Mouse (Mus musculus): ENCODE data around the gene Zfp128. TPM values are rescaled to one million over a fixed set of nuclear protein-coding genes. Genes with fewer than 3 reads are reported as not detected.
"Not testable (repeated sequence)": the region's sequence is repeated elsewhere in the genome, so short reads cannot be mapped to it uniquely, and the experiment has no call there.

Gene Zfp128
- polyA plus RNA-seq, 1 experiment from 2014 or later: 4.9 TPM

GRCm38 (mm10) chr7:12897655-12898410 lies 16.9 kb downstream of the Zfp128 start, which contains the start of gene Zscan22:
TSS of gene Zscan22 (plus strand) at chr7:12897815.
- H3K4me1 ChIP-seq: peaks cover 8% of the 10 kb centered on the region
- no peak within 1 kb of the TSS for H3K27ac ChIP-seq
- peak within 1 kb of the TSS; percentile 58 for H3K4me3 ChIP-seq
- no peaks in the 10 kb centered on the region for H3K9me3 ChIP-seq
- H3K4me2 ChIP-seq: peak within 1 kb of the TSS; percentile 44
- peaks cover 5% of the 10 kb centered on the region for H3K36me3 ChIP-seq
- ATAC-seq (ENCODE audit: insufficient number of reproducible peaks, low FRiP score, low TSS enrichment, low read depth): peak; percentile 98
- 0 out of 2 replicates have a peak within 1 kb of the TSS, but pooled peaks have one; percentile 15 for H3K9ac ChIP-seq
- H3K27me3 ChIP-seq: no peaks in the 10 kb centered on the region
- 5% methylated on average over 36 of the region's 36 CpGs for WGBS

GRCm38 (mm10) chr7:12901517-12901916 lies 20.5 kb downstream of the Zfp128 start:
- peaks cover 39% of the 10 kb centered on the region for H3K36me3 ChIP-seq
- ATAC-seq (ENCODE audit: insufficient number of reproducible peaks, low FRiP score, low TSS enrichment, low read depth): no peak
- WGBS: 94% methylated on average over 5 of the region's 5 CpGs

GRCm38 (mm10) chr7:12903623-12904022 lies 22.6 kb downstream of the Zfp128 start:
- Histone ChIP-seq H3K27ac (no peak overlapping the region), H3K4me2 (no peak overlapping the region), H3K36me3 (peaks cover 58% of the 10 kb centered on the region), H3K9me3 (no peaks in the 10 kb centered on the region), H3K4me1 (peaks cover 3% of the 10 kb centered on the region; the same call in 1 of the 2 replicates), H3K4me3 (no peak overlapping the region), H3K27me3 (no peaks in the 10 kb centered on the region), H3K9ac (no peak overlapping the region)
- no peak for ATAC-seq (ENCODE audit: insufficient number of reproducible peaks, low FRiP score, low TSS enrichment, low read depth)
- 54% methylated on average over 10 of the region's 10 CpGs for WGBS

More at GRCm38 (mm10) chr7:12901517-12901916, 20.5 kb downstream of the Zfp128 start:
- peaks cover 8% of the 10 kb centered on the region for H3K4me1 ChIP-seq
- H3K27me3 ChIP-seq: no peaks in the 10 kb centered on the region
- H3K9me3 ChIP-seq: no peaks in the 10 kb centered on the region
- no peak overlapping the region for H3K4me3 ChIP-seq
- H3K4me2 ChIP-seq: no peak overlapping the region
- no peak overlapping the region for H3K27ac ChIP-seq
- H3K9ac ChIP-seq: no peak overlapping the region

GRCm38 (mm10) chr7:12905146-12905545 lies 24.2 kb downstream of the Zfp128 start:
- Histone ChIP-seq H3K27ac (no peak overlapping the region), H3K36me3 (peaks cover 62% of the 10 kb centered on the region), H3K4me3 (no peak overlapping the region), H3K4me2 (no peak overlapping the region), H3K27me3 (no peaks in the 10 kb centered on the region), H3K9me3 (no peaks in the 10 kb centered on the region), H3K4me1 (peaks cover 6% of the 10 kb centered on the region; the same call in 1 of the 2 replicates), H3K9ac (no peak overlapping the region)
- whole genome bisulfite sequencing: 96% methylated on average over 1 of the region's 1 CpGs
- ATAC-seq (ENCODE audit: insufficient number of reproducible peaks, low FRiP score, low TSS enrichment, low read depth): no peak

DNA sequence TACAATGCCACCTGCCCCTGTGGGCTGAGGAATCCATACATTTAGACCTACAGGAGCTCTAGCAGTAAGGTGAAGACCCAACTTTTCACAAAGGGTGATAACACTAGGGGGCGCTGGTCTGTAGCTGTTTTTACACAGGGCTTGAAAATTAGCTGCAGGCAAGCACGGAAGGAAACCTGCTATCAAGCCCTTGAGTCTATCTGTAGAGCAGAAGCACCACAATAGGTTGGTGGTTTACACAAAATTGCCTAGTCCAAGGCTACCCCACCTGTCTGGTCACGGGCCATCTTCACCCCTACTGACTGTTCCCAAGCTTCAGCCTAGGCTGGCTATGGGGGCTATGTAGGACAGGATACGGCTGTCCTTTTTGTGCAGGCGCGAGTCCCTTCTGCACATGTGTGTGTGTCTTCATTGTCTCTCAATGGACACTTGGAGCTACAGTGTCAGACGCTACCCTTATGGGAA lies 28.6 kb downstream of the Zfp128 start:
- peak overlapping the region; percentile 47 for H3K4me3 ChIP-seq
- H3K4me2 ChIP-seq: peak overlapping the region; percentile 55
- peaks cover 6% of the 10 kb centered on the region; the same call in 1 of the 2 replicates for H3K4me1 ChIP-seq
- H3K27me3 ChIP-seq: no peaks in the 10 kb centered on the region
- H3K36me3 ChIP-seq: peaks cover 43% of the 10 kb centered on the region
- no peaks in the 10 kb centered on the region for H3K9me3 ChIP-seq
- H3K27ac ChIP-seq: peak overlapping the region; percentile 90
- ATAC-seq (ENCODE audit: insufficient number of reproducible peaks, low FRiP score, low TSS enrichment, low read depth): no peak
- WGBS: 45% methylated on average over 7 of the region's 7 CpGs
- H3K9ac ChIP-seq: no peak overlapping the region

DNA sequence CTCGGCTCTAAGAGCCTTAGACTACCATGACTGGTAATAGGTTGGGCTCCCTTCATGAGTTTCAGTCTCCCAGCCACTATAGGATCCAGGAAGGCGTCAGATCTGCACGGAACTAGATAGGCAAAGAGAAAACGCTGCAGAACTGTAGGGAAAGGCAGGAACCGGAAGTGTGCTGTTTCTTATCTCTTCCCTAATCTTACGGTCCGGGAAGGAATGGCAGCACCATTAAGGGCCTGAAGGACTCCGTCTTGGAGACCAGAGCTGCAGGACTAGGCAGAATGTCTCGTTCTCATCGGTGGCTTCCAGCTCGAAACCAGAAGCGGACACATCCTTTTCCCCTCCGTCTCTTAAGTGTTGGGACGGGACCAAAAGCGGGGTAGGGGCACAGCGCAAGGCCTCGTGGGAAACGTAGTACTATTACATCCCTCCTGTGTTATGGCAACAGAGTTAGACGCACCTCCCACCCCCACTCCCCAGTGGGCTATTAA lies 29.2 kb downstream of the Zfp128 start:
- 10% methylated on average over 19 of the region's 19 CpGs for WGBS
- Histone ChIP-seq H3K9ac (peak overlapping the region; percentile 34), H3K36me3 (peaks cover 36% of the 10 kb centered on the region), H3K4me2 (peak overlapping the region; percentile 55), H3K4me1 (peaks cover 6% of the 10 kb centered on the region; the same call in 1 of the 2 replicates), H3K4me3 (peak overlapping the region; percentile 47), H3K27me3 (no peaks in the 10 kb centered on the region), H3K9me3 (no peaks in the 10 kb centered on the region), H3K27ac (peak overlapping the region; percentile 90)
- peak; percentile 68; the same call in 1 of the 2 replicates for ATAC-seq (ENCODE audit: insufficient number of reproducible peaks, low FRiP score, low TSS enrichment, low read depth)

GRCm38 (mm10) chr7:12913556-12913955 lies 32.6 kb downstream of the Zfp128 start:
- no peaks in the 10 kb centered on the region for H3K9me3 ChIP-seq

GRCm38 (mm10) chr7:12920495-12920894 lies 39.5 kb downstream of the Zfp128 start:
- H3K27me3 ChIP-seq; H3K27ac ChIP-seq; H3K9me3 ChIP-seq; H3K4me3 ChIP-seq; H3K9ac ChIP-seq; H3K4me2 ChIP-seq; ATAC-seq (ENCODE audit: insufficient number of reproducible peaks, low FRiP score, low TSS enrichment, low read depth): not testable (repeated sequence)
- H3K4me1 ChIP-seq: peaks cover 19% of the 10 kb centered on the region
- peaks cover 24% of the 10 kb centered on the region for H3K36me3 ChIP-seq
- WGBS: 81% methylated on average over 7 of the region's 8 CpGs

More at GRCm38 (mm10) chr7:12913556-12913955, 32.6 kb downstream of the Zfp128 start:
- ATAC-seq (ENCODE audit: insufficient number of reproducible peaks, low FRiP score, low TSS enrichment, low read depth): no peak
- H3K4me1 ChIP-seq: peaks cover 6% of the 10 kb centered on the region; the same call in 1 of the 2 replicates
- H3K4me3 ChIP-seq: no peak overlapping the region
- peaks cover 4% of the 10 kb centered on the region for H3K36me3 ChIP-seq
- no peak overlapping the region for H3K27ac ChIP-seq
- H3K9ac ChIP-seq: no peak overlapping the region
- H3K4me2 ChIP-seq: no peak overlapping the region
- H3K27me3 ChIP-seq: no peaks in the 10 kb centered on the region

GRCm38 (mm10) chr7:12921318-12921704 lies 40.3 kb downstream of the Zfp128 start:
- Histone ChIP-seq H3K9ac (peak overlapping the region; percentile 79), H3K27me3 (peaks cover 15% of the 10 kb centered on the region; the same call in 1 of the 2 replicates), H3K4me1 (peaks cover 22% of the 10 kb centered on the region), H3K4me2 (peak overlapping the region; percentile 70), H3K4me3 (peak overlapping the region; percentile 93), H3K36me3 (peaks cover 32% of the 10 kb centered on the region), H3K9me3 (no peaks in the 10 kb centered on the region), H3K27ac (peak overlapping the region; percentile 98)
- no peak for ATAC-seq (ENCODE audit: insufficient number of reproducible peaks, low FRiP score, low TSS enrichment, low read depth)
- WGBS: 2% methylated on average over 3 of the region's 3 CpGs

DNA sequence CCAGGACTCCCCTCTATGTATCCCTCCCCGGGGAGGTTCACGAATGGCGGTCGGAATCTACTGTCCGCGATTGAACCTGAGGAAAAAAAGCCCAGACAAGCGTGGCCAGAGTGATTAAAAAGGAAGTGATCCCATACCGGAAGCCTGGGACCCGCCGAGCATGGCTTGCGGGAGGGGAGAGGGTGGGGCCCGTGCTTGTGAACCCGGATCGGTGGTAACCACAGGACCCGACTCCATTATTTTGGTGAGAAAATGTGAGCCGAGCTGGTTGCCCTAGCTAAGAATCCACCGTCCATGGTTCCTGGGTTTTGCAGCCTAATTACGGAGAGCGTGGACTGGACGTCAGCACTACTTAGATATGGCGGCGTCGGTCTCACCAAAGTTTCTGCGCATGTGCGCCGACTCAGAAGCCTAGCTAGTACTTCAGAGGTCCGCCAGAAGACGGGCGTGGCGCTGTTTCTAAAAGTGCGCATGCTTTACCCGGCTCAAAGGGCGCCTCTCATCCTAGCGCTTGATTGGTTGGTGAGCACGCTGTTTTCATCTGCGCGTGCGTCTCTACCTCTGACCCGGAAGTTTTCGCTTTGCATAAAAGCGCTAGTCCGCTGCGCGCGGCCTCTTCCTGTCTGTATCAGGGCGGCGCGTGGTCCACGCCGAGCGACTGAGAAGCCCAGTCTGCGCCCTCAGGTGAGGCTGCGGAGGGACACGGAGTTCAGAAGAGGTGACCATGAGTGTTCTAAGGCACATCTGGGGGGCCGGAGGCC lies 40.9 kb downstream of the Zfp128 start, which contains the start of gene Rps5:
TSS of gene Rps5 (plus strand) at position 586 of the 761 bp plus-strand sequence.
- Histone ChIP-seq H3K27me3 (peaks cover 18% of the 10 kb centered on the region; the same call in 1 of the 2 replicates), H3K4me3 (peak within 1 kb of the TSS; percentile 93), H3K4me2 (peak within 1 kb of the TSS; percentile 82), H3K9me3 (no peaks in the 10 kb centered on the region), H3K36me3 (peaks cover 38% of the 10 kb centered on the region), H3K27ac (peak within 1 kb of the TSS; percentile 98), H3K9ac (peak within 1 kb of the TSS; percentile 92), H3K4me1 (peaks cover 25% of the 10 kb centered on the region)
- ATAC-seq (ENCODE audit: insufficient number of reproducible peaks, low FRiP score, low TSS enrichment, low read depth): peak; percentile 98
- WGBS: under 1% methylated on average over 55 of the region's 55 CpGs

DNA sequence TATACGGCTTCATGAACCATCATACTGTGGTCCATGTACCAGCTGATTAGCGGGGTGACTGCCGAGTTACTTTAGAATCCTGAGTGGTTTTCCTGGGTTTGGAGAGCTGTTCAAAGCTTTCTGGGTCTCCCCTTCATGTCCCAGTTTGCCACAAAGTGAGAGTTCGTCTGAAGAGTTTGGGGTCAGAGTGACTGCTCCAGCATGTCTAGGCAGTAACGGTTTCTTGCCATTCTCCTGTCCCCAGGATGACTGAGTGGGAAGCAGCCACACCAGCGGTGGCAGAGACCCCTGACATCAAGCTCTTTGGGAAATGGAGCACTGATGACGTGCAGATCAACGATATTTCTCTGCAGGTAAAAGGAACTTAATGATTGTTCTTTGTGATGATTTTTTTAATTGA lies 41.8 kb downstream of the Zfp128 start:
- peaks cover 33% of the 10 kb centered on the region for H3K4me1 ChIP-seq
- WGBS: 3% methylated on average over 8 of the region's 8 CpGs
- H3K4me3 ChIP-seq: peak overlapping the region; percentile 93
- peaks cover 26% of the 10 kb centered on the region; the same call in 1 of the 2 replicates for H3K27me3 ChIP-seq
- peak overlapping the region; percentile 82 for H3K4me2 ChIP-seq
- H3K9me3 ChIP-seq: no peaks in the 10 kb centered on the region
- H3K9ac ChIP-seq: peak overlapping the region; percentile 92
- H3K36me3 ChIP-seq: peaks cover 42% of the 10 kb centered on the region
- peak overlapping the region; percentile 75; the same call in 1 of the 2 replicates for H3K27ac ChIP-seq
- no peak for ATAC-seq (ENCODE audit: insufficient number of reproducible peaks, low FRiP score, low TSS enrichment, low read depth)
